Mouse (Mus musculus) forebrain, embryonic 13.5 days (tissue): Measurements from ENCODE around the gene Vsig8. TPM values are rescaled to one million over a fixed set of nuclear protein-coding genes. Genes with fewer than 3 reads are reported as not detected.
A peak's percentile ranks its signal among the peaks of the same experiment; 100 is the strongest.

ENCODE experiments used
- ATAC-seq: fragments of 200-750 bp; cut with Nextera tagmentation; 2 replicates; pipeline ENCODE4 v1.8.0; 2017
- H3K27ac ChIP-seq: fragments of 300-500 bp; sonication (generic); 2 replicates; pipeline ENCODE4 v1.5.1; 2015; ENCODE audit warnings: inconsistent platforms, mild to moderate bottlenecking, moderate library complexity
- H3K27me3 ChIP-seq: fragments of 300-500 bp; sonication (generic); 2 replicates; pipeline ENCODE4 v1.6.1; 2015; ENCODE audit warnings: mild to moderate bottlenecking, inconsistent platforms
- H3K36me3 ChIP-seq: fragments of 300-500 bp; sonication (generic); 2 replicates; pipeline ENCODE4 v1.6.1; 2015; ENCODE audit warnings: mild to moderate bottlenecking, inconsistent platforms; ENCODE audit not compliant: poor library complexity, severe bottlenecking
- H3K4me1 ChIP-seq: fragments of 300-500 bp; sonication (generic); 2 replicates; pipeline ENCODE4 v1.6.1; 2015; ENCODE audit warnings: inconsistent platforms
- H3K4me2 ChIP-seq: fragments of 300-500 bp; sonication (generic); 2 replicates; pipeline ENCODE4 v1.6.1; 2015; ENCODE audit warnings: inconsistent platforms, mild to moderate bottlenecking, moderate library complexity
- H3K4me3 ChIP-seq: fragments of 300-500 bp; sonication (generic); 2 replicates; pipeline ENCODE4 v1.5.1; 2015; ENCODE audit warnings: mild to moderate bottlenecking, inconsistent platforms
- H3K9ac ChIP-seq: fragments of 300-500 bp; sonication (generic); 2 replicates; pipeline ENCODE4 v1.6.1; 2015; ENCODE audit warnings: mild to moderate bottlenecking, inconsistent platforms
- H3K9me3 ChIP-seq: fragments of 300-500 bp; sonication (generic); replicated peaks from 2 replicates; pipeline ENCODE4 v1.6.1; 2016; ENCODE audit warnings: inconsistent platforms
- WGBS: fragments of 180-500 bp; shearing (Covaris S2); methylation state at CpG from one replicate; pipeline ENCODE4 v1.1.7; 2015; 5-methylcytosine and 5-hydroxymethylcytosine counted together
- polyA plus RNA-seq: library from polyadenylated mRNA; unstranded; fragments of >200 nt; fragmentation: Nextera tagmentation; extraction: Ambion mirVana; gene quantifications from 2 replicates; pipeline ENCODE4 v1.2.1, GENCODE M21; 2015

Gene Vsig8
- polyA plus RNA-seq, 1 experiment from 2014 or later: 0.14 TPM

GRCm38 (mm10) chr1:172532551-172532950 lies 23.2 kb upstream of the Vsig8 start:
- H3K4me1 ChIP-seq: peaks cover 25% of the 10 kb centered on the region
- no peaks in the 10 kb centered on the region for H3K36me3 ChIP-seq
- H3K4me2 ChIP-seq: peak overlapping the region; percentile 44
- WGBS: 4% methylated on average over 13 of the region's 13 CpGs
- ATAC-seq: peak; percentile 41
- H3K9me3 ChIP-seq: no peaks in the 10 kb centered on the region
- 0 out of 2 replicates have a peak overlapping the region, but pooled peaks have one; percentile 23 for H3K9ac ChIP-seq
- H3K27me3 ChIP-seq: peaks cover 12% of the 10 kb centered on the region
- H3K27ac ChIP-seq: no peak overlapping the region
- H3K4me3 ChIP-seq: peak overlapping the region; percentile 8; the same call in 1 of the 2 replicates

GRCm38 (mm10) chr1:172535116-172535515 lies 20.6 kb upstream of the Vsig8 start:
- ATAC-seq: no peak
- no peaks in the 10 kb centered on the region for H3K9me3 ChIP-seq
- H3K9ac ChIP-seq: no peak overlapping the region
- peaks cover 32% of the 10 kb centered on the region for H3K4me1 ChIP-seq
- WGBS: 85% methylated on average over 16 of the region's 16 CpGs
- no peak overlapping the region for H3K4me3 ChIP-seq
- H3K27me3 ChIP-seq: peaks cover 7% of the 10 kb centered on the region; the same call in 1 of the 2 replicates
- H3K4me2 ChIP-seq: no peak overlapping the region
- no peak overlapping the region for H3K27ac ChIP-seq
- H3K36me3 ChIP-seq: no peaks in the 10 kb centered on the region

DNA sequence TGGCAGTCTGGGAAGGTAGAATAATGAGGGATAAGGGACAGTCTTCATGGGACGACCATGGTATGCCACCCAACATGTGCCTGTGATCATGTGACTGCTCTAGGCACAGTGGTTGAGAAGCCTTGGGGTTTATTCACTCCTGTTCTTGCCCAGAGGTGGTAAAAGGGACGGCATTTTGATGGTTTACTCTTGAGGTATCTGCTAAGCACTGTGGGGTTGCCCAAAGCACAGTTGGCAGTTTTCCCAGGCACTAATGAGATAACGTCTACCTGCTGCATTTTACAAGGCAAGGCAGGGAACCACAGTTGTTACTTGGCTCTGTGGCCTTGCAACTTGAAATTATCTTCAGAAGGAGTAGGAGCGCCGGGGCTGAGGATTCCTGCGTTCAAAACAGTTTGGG lies 15.9 kb upstream of the Vsig8 start:
- 48% methylated on average over 6 of the region's 6 CpGs for WGBS
- no peak overlapping the region for H3K27ac ChIP-seq

GRCm38 (mm10) chr1:172540283-172540820 lies 15.4 kb upstream of the Vsig8 start:
- Histone ChIP-seq H3K4me2 (no peak overlapping the region; the same call in 1 of the 2 replicates), H3K27me3 (no peaks in the 10 kb centered on the region; the same call in 1 of the 2 replicates), H3K9me3 (no peaks in the 10 kb centered on the region), H3K9ac (no peak overlapping the region), H3K27ac (no peak overlapping the region), H3K4me1 (peaks cover 11% of the 10 kb centered on the region), H3K4me3 (no peak overlapping the region), H3K36me3 (no peaks in the 10 kb centered on the region)
- WGBS: 37% methylated on average over 11 of the region's 11 CpGs
- 0 out of 2 replicates have a peak, but pooled peaks have one; percentile 5 for ATAC-seq

More for the DNA sequence above, 15.9 kb upstream of the Vsig8 start:
- H3K36me3 ChIP-seq: no peaks in the 10 kb centered on the region
- H3K4me3 ChIP-seq: no peak overlapping the region
- H3K4me1 ChIP-seq: peaks cover 11% of the 10 kb centered on the region
- no peaks in the 10 kb centered on the region for H3K9me3 ChIP-seq
- H3K27me3 ChIP-seq: no peaks in the 10 kb centered on the region; the same call in 1 of the 2 replicates
- 0 out of 2 replicates have a peak, but pooled peaks have one; percentile 39 for ATAC-seq
- H3K9ac ChIP-seq: no peak overlapping the region
- no peak overlapping the region; the same call in 1 of the 2 replicates for H3K4me2 ChIP-seq

DNA sequence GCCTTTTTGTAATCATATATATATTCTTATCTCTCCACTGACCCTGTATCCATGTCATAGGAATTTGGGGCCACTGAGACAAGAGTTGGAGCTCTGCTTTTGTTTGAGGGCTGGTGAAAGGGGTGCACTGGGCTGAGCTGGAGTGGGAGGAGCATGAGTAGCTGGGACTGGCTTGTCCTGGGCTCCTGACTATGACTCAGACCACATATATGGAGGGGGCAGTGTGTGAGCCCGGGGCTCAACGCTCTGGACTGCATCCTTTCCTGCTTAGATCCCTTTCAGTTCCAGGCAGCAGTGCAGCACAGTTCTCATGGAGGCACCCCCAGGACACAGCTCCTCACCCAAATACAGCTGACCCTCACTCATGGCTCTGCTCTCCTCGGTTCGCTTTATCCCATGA lies 9.7 kb upstream of the Vsig8 start:
- 89% methylated on average over 4 of the region's 4 CpGs for WGBS
- H3K9me3 ChIP-seq: no peaks in the 10 kb centered on the region
- no peaks in the 10 kb centered on the region for H3K27me3 ChIP-seq
- no peak overlapping the region for H3K27ac ChIP-seq
- no peaks in the 10 kb centered on the region for H3K36me3 ChIP-seq
- peaks cover 19% of the 10 kb centered on the region for H3K4me1 ChIP-seq
- H3K4me3 ChIP-seq: no peak overlapping the region
- no peak for ATAC-seq
- no peak overlapping the region for H3K4me2 ChIP-seq
- H3K9ac ChIP-seq: no peak overlapping the region

DNA sequence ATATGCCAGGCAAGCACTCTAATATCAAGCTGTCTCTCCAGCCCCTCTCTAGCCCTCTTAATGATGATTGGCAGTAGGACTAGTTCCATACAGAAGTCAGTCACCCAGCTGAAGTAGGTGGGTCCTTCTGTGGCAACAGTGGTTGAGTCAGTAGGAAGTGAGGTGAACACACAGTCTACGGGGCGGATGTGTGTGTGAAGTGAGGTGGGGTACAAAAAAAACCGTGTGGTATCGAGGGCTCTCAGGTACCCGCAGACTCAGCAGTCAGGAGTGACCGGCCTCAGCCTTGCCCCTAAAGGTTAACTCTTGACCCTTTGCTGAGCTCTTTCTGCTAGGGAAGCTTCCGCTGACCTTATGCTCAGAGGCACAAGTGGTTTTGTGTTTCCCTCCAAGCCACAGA lies 7.2 kb upstream of the Vsig8 start:
- no peak overlapping the region for H3K27ac ChIP-seq
- no peak for ATAC-seq
- H3K9ac ChIP-seq: no peak overlapping the region
- no peak overlapping the region for H3K4me3 ChIP-seq
- H3K4me1 ChIP-seq: peaks cover 21% of the 10 kb centered on the region
- no peaks in the 10 kb centered on the region for H3K9me3 ChIP-seq
- 72% methylated on average over 7 of the region's 7 CpGs for WGBS
- H3K36me3 ChIP-seq: no peaks in the 10 kb centered on the region
- H3K27me3 ChIP-seq: no peaks in the 10 kb centered on the region
- H3K4me2 ChIP-seq: no peak overlapping the region

- Histone ChIP-seq H3K4me3 (no peak overlapping the region), H3K4me2 (peak overlapping the region; percentile 69), H3K9ac (no peak overlapping the region), H3K36me3 (no peaks in the 10 kb centered on the region), H3K9me3 (no peaks in the 10 kb centered on the region), H3K27ac (no peak overlapping the region), H3K4me1 (peaks cover 21% of the 10 kb centered on the region), H3K27me3 (no peaks in the 10 kb centered on the region)
- no peak for ATAC-seq
- WGBS: 10% methylated on average over 2 of the region's 2 CpGs
Observed at GRCm38 (mm10) chr1:172549314-172549713, 6.4 kb upstream of the Vsig8 start.

DNA sequence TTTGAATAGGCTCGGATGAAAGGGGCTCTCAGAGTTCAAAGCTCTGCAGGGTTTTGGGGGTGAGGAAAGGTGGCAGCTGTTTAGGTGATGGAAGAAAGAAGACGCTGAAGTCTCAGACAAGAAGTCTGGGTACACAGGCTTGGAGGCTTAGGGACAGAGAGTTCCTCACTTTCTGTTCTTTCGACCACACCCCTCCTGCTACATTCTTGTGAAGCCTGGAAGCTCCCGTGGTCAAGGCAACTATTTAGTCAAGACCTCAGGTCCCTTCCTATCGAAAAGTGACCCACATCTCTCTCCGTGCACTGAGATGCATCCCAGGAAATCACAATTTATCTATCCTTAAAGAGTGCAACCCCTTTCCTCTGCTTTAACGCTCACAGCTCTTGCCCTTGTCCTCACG lies 6.0 kb upstream of the Vsig8 start:
- H3K27ac ChIP-seq: no peak overlapping the region
- peak overlapping the region; percentile 68 for H3K9ac ChIP-seq
- peaks cover 21% of the 10 kb centered on the region for H3K4me1 ChIP-seq
- no peaks in the 10 kb centered on the region for H3K36me3 ChIP-seq
- peak overlapping the region; percentile 69 for H3K4me2 ChIP-seq
- no peak for ATAC-seq
- no peaks in the 10 kb centered on the region for H3K9me3 ChIP-seq
- H3K4me3 ChIP-seq: peak overlapping the region; percentile 47
- 2% methylated on average over 8 of the region's 8 CpGs for WGBS
- H3K27me3 ChIP-seq: no peaks in the 10 kb centered on the region

DNA sequence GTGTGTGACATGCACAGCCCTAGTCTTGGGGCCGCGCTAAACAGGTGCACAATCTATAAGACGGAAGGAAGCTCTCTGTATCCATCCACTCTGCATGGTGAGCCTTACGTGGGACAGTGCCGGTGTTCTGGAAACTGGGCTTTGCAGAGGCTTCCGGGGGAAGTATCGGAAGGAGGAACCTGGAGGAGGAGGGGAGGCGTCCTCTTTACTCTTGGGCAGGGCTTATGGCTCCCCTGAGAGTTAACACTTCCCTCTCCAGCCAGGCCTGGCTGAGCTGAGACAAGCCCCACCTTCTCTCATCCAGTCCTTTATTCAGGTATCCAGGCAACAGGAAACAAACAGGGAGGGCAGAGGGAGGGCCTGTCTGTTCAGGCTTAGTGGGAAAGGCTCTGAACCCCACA lies 5.2 kb upstream of the Vsig8 start:
- H3K9ac ChIP-seq: peak overlapping the region; percentile 68
- peak overlapping the region; percentile 69 for H3K4me2 ChIP-seq
- H3K4me1 ChIP-seq: peaks cover 21% of the 10 kb centered on the region
- peak; percentile 91 for ATAC-seq
- H3K27me3 ChIP-seq: no peaks in the 10 kb centered on the region
- H3K9me3 ChIP-seq: no peaks in the 10 kb centered on the region
- no peak overlapping the region for H3K27ac ChIP-seq
- WGBS: under 1% methylated on average over 8 of the region's 8 CpGs
- H3K4me3 ChIP-seq: peak overlapping the region; percentile 47
- H3K36me3 ChIP-seq: no peaks in the 10 kb centered on the region

DNA sequence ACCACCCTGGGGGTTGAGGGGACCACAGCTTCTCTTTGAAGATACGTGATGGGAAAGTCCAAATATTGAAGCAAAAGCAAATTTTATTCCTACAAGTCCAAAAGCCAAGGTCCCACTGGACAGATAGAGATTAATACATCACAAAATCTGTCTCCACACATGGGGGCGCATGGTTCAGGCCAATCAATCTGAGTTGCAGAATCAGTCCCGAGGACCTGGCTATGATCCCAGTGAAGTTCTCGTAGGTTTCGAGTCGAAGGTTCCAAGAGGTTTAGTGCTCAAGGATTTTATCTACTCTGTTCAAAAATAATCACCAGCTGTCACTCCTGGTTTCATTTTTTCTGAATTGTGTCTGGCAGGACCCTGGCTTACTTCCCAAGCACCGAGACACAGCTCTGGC lies 4.7 kb upstream of the Vsig8 start:
- 36% methylated on average over 7 of the region's 7 CpGs for WGBS
- peak overlapping the region; percentile 68; the same call in 1 of the 2 replicates for H3K9ac ChIP-seq
- H3K27ac ChIP-seq: no peak overlapping the region
- H3K9me3 ChIP-seq: no peaks in the 10 kb centered on the region
- H3K27me3 ChIP-seq: no peaks in the 10 kb centered on the region
- peaks cover 21% of the 10 kb centered on the region for H3K4me1 ChIP-seq
- no peak for ATAC-seq
- peak overlapping the region; percentile 69 for H3K4me2 ChIP-seq
- H3K36me3 ChIP-seq: no peaks in the 10 kb centered on the region
- H3K4me3 ChIP-seq: peak overlapping the region; percentile 47; the same call in 1 of the 2 replicates

DNA sequence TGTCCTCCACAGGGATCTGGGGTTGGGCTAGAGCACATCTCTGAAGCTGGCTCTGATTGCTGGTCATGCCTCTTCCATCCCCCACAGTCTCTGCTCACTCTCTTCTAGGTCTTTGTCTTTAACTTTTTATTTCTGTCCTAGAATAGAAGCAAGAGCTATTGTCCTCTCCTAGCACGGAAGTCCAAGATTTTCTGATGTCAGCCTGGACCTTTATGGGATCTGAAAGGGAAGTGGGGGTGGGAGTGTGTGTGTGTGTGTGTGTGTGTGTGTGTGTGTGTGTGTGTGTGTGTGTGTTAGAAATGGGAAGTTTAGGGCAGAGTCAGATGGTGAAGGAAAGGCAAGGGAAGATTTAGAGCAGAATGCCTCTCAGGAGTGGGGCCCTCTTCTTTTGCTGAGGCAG lies 3.1 kb upstream of the Vsig8 start:
- H3K36me3 ChIP-seq: no peaks in the 10 kb centered on the region
- WGBS: 18% methylated on average over 1 of the region's 1 CpGs
- ATAC-seq: no peak
- no peak overlapping the region for H3K4me3 ChIP-seq
- H3K9me3 ChIP-seq: no peaks in the 10 kb centered on the region
- H3K9ac ChIP-seq: no peak overlapping the region
- H3K27ac ChIP-seq: no peak overlapping the region
- H3K27me3 ChIP-seq: no peaks in the 10 kb centered on the region
- no peak overlapping the region for H3K4me2 ChIP-seq
- peaks cover 21% of the 10 kb centered on the region for H3K4me1 ChIP-seq

- H3K27ac ChIP-seq: no peak overlapping the region; the same call in 1 of the 2 replicates
Observed at GRCm38 (mm10) chr1:172562641-172563464, 7.1 kb downstream of the Vsig8 start.

More at GRCm38 (mm10) chr1:172562641-172563464, 7.1 kb downstream of the Vsig8 start:
- peak overlapping the region; percentile 75 for H3K9ac ChIP-seq
- peak overlapping the region; percentile 70 for H3K4me3 ChIP-seq
- peak; percentile 91 for ATAC-seq
- no peaks in the 10 kb centered on the region for H3K9me3 ChIP-seq
- peak overlapping the region; percentile 98 for H3K4me2 ChIP-seq
- H3K27me3 ChIP-seq: peaks cover 46% of the 10 kb centered on the region
- WGBS: 0% methylated on average over 54 of the region's 66 CpGs
- peaks cover 16% of the 10 kb centered on the region for H3K4me1 ChIP-seq
- no peaks in the 10 kb centered on the region for H3K36me3 ChIP-seq
